Mouse (Mus musculus) lung, postnatal 0 days (tissue): ENCODE data around the gene Etfb.

ENCODE experiments used
- CTCF ChIP-seq: IDR thresholded peaks from 2 replicates; pipeline ENCODE4 v1.5.1; 2016; ENCODE audit warnings: antibody characterized with exemption, mild to moderate bottlenecking
- EP300 ChIP-seq: IDR thresholded peaks from 2 replicates; pipeline ENCODE4 v1.6.1; 2016; ENCODE audit warnings: antibody characterized with exemption, mild to moderate bottlenecking, control low read depth

DNA sequence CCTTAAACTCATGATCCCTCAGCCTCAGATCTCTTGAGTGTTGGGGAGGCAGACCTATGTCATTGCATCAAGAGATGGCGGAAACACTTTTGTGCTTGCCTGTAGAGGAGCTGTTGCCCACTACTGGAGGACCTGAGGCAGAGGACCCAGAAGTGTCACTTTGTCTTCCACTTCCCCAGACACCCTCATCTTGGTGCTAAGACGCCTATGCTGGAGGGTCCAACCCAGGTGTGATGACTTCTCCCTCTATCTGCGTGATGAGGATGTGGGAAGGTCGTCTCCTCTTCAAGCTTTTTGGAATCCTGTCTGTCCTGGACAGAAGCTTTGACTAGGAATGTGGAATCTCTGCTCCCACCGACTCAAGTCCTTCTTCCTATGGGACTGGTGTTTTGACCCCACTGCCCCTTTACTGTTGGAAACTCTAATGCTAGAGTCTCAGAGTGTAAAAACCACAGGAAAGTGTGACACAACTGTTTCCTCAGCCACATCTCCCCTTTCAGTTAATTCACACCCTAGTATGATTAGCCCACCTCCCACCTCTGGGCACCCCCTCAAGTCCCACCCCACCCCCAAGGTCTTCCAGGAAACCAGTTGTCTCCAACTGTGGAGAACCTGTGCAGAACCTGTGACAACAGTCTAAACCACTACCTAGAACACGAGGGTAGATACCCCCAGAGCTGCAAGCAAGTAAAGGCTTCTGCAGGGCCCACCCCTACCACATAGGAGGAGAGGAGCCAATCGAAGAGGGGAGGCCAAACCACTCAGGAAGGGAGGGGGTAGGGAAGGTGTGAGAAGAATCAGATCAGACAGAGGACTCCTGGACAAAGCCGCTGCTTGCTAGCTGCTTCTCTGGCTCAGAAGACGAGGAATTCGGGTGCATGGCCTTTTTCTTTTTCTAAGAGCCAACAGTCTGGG is 7.3 kb upstream of the Etfb start, which contains the start of gene Nkg7:
- TF ChIP-seq CTCF (no peak), EP300 (no peak)
